Mouse (Mus musculus): ENCODE data around the gene Adrm1. TPM values are rescaled to one million over a fixed set of nuclear protein-coding genes. Genes with fewer than 3 reads are reported as not detected.

Adrm1 gene
- polyA plus RNA-seq (2012; rRNA removed) = 43.6 and 50.1 TPM in 2 replicates

GRCm38 (mm10) chr2:180170806-180171521, at the start of gene Adrm1:
Gene Adrm1, plus strand, starts transcription at chr2:180171485.

Other genes starting within 250 kb of the Adrm1 start
- gene Taf4, start 194.8 kb upstream of the Adrm1 start, polyA plus RNA-seq (2012; rRNA removed) = 4.5 and 6.1 TPM in 2 replicates
- 10.6 and 11.5 TPM in 2 replicates for gene Lsm14b, start 146.5 kb upstream of the Adrm1 start, polyA plus RNA-seq (2012; rRNA removed)
- gene Psma7, start 129.1 kb upstream of the Adrm1 start, polyA plus RNA-seq (2012; rRNA removed) = 154 and 167 TPM in 2 replicates
- gene Ss18l1, start 129.0 kb upstream of the Adrm1 start, polyA plus RNA-seq (2012; rRNA removed) = 1.1 TPM in 2 replicates
- 8.4 and 8.8 TPM in 2 replicates for gene Mtg2, start 100.9 kb upstream of the Adrm1 start, polyA plus RNA-seq (2012; rRNA removed)
- gene Hrh3, start 67.0 kb upstream of the Adrm1 start, polyA plus RNA-seq (2012; rRNA removed) = not detected in 2 replicates
- 4.9 and 5.1 TPM in 2 replicates for gene Osbpl2, start 52.2 kb upstream of the Adrm1 start, polyA plus RNA-seq (2012; rRNA removed)
- 2.6 and 2.8 TPM in 2 replicates for gene Lama5, start 54.4 kb downstream of the Adrm1 start, polyA plus RNA-seq (2012; rRNA removed)
- 1,826 and 1,865 TPM in 2 replicates for gene Rps21, start 85.9 kb downstream of the Adrm1 start, polyA plus RNA-seq (2012; rRNA removed)
- gene Cables2, start 102.0 kb downstream of the Adrm1 start, polyA plus RNA-seq (2012; rRNA removed) = 4.7 and 5.6 TPM in 2 replicates
- gene Rbbp8nl, start 118.4 kb downstream of the Adrm1 start, polyA plus RNA-seq (2012; rRNA removed) = not detected in 2 replicates
- gene Gata5, start 163.2 kb downstream of the Adrm1 start, polyA plus RNA-seq (2012; rRNA removed) = 0.22 and 0.29 TPM in 2 replicates